In genomic region chr6:32355559-32355958, GRCm38 (mm10) we compare ENCODE assay signal across 10 mouse cellular contexts.
DNase-seq lines count a peak whose midpoint lies in the region; ATAC-seq and TF ChIP-seq lines count a peak whose summit lies in the region.
"Had no signal": no experiment of that assay in that cellular context is flagged by ENCODE, and none has a peak within 500 bp of the region (broad histone marks: within the 10 kb centered on the region; RNA-seq: fewer than 3 reads in every experiment).

No protein-coding gene starts in this region.

- no peak for TF ChIP-seq POLR2A in brain, embryonic 14.5 days (IDR thresholded peaks at IDR 0.05; ENCODE audit: borderline replicate concordance, extremely low read depth, insufficient read depth, insufficient read length, poor library complexity, severe bottlenecking)

- peaks cover 34% of the 10 kb centered on the region for H3K4me1 ChIP-seq in heart, embryonic 10.5 days
- H3K4me1 ChIP-seq in lung, embryonic 14.5 days (ENCODE audit: insufficient read depth), result no peaks in the 10 kb centered on the region

- H3K27ac ChIP-seq in heart, embryonic 10.5 days, result peak overlapping the region; percentile 60
- no peak overlapping the region for H3K27ac ChIP-seq in lung, embryonic 14.5 days (ENCODE audit: low read depth)
- H3K27ac ChIP-seq in left cerebral cortex, adult 2 months, result no peak overlapping the region
- H3K27ac ChIP-seq: limb, embryonic 13.5 days had no signal

- H3K36me3 ChIP-seq in heart, embryonic 10.5 days, result no peaks in the 10 kb centered on the region
- H3K36me3 ChIP-seq in lung, embryonic 14.5 days (ENCODE audit: insufficient read depth), result no peaks in the 10 kb centered on the region
- H3K36me3 ChIP-seq: limb, embryonic 13.5 days had no signal

- intact Hi-C loops in left cerebral cortex, adult 2 months (cut with DNase I), result no loop called here

- TF ChIP-seq CTCF in lung, embryonic 14.5 days (IDR thresholded peaks at IDR 0.05; ENCODE audit: low read depth), result no peak
- TF ChIP-seq CTCF in brain, embryonic 14.5 days (IDR thresholded peaks at IDR 0.05; ENCODE audit: borderline replicate concordance, extremely low read depth, insufficient read depth, insufficient read length), result no peak
- TF ChIP-seq CTCF in left cerebral cortex, adult 2 months (IDR thresholded peaks at IDR 0.05), result no peak

- H3K27me3 ChIP-seq in heart, embryonic 10.5 days (ENCODE audit: insufficient read depth, poor library complexity, severe bottlenecking), result no peaks in the 10 kb centered on the region
- H3K27me3 ChIP-seq in lung, embryonic 14.5 days (ENCODE audit: insufficient read depth, low read length), result no peaks in the 10 kb centered on the region
- H3K27me3 ChIP-seq: limb, embryonic 13.5 days had no signal

- DNase-seq in heart, embryonic 10.5 days (ENCODE audit: low spot score), result no peak
- no peak for DNase-seq in heart, adult 8-10 months (ENCODE audit: low spot score)
- peak; percentile 12 for DNase-seq in lung, embryonic 14.5 days
- no peak for DNase-seq in lung, postnatal 36 days
- peak; percentile 53 for DNase-seq in brain, embryonic 14.5 days (ENCODE audit: low read depth)
- peak; percentile 66 for DNase-seq in kidney, postnatal 10 days
- no peak for DNase-seq in left cerebral cortex, adult 2 months (ENCODE audit: extremely low spot score in 1 of 2, low spot score in 2 of 2)
- DNase-seq: thymus, postnatal 25 days had no signal

- no peak overlapping the region for H3K9ac ChIP-seq in lung, embryonic 14.5 days
- H3K9ac ChIP-seq: limb, embryonic 13.5 days had no signal

- 89% methylated on average over 4 of the region's 4 CpGs for WGBS in heart, embryonic 10.5 days
- WGBS in lung, embryonic 14.5 days, result 68% methylated on average over 4 of the region's 4 CpGs

- no peak overlapping the region for H3K4me2 ChIP-seq in lung, embryonic 14.5 days
- H3K4me2 ChIP-seq: limb, embryonic 13.5 days had no signal

- H3K9me3 ChIP-seq in heart, embryonic 10.5 days, result no peaks in the 10 kb centered on the region
- no peaks in the 10 kb centered on the region for H3K9me3 ChIP-seq in lung, embryonic 14.5 days (ENCODE audit: low read depth, low read length)
- H3K9me3 ChIP-seq: limb, embryonic 13.5 days had no signal

- no peak for ATAC-seq in lung, embryonic 14.5 days (ENCODE audit: insufficient read depth)
- ATAC-seq in megakaryocyte-erythroid progenitor cell, adult 5-6 weeks (replicated peaks; ENCODE audit: low FRiP score, low TSS enrichment, poor library complexity, severe bottlenecking), result no peak

- no peak overlapping the region for H3K4me3 ChIP-seq in heart, embryonic 10.5 days
- H3K4me3 ChIP-seq in lung, embryonic 14.5 days (ENCODE audit: low read depth, low read length), result no peak overlapping the region
- no peak overlapping the region for H3K4me3 ChIP-seq in left cerebral cortex, adult 2 months
- H3K4me3 ChIP-seq: limb, embryonic 13.5 days had no signal

Comparison
In these comparisons a context has a peak if more than half of its experiments do, and no peak if none do; other contexts are left out.
1. DNase-seq: peak in lung, embryonic 14.5 days (single experiment), brain, embryonic 14.5 days (single experiment) and kidney, postnatal 10 days (single experiment); none in heart, embryonic 10.5 days (single experiment), heart, adult 8-10 months (single experiment), lung, postnatal 36 days (single experiment) and left cerebral cortex, adult 2 months (0 of 2).